Mouse (Mus musculus): Measurements from ENCODE around the gene Dll3.
"Not testable (repeated sequence)": the region's sequence is repeated elsewhere in the genome, so short reads cannot be mapped to it uniquely, and the experiment has no call there.

Gene Dll3

DNA sequence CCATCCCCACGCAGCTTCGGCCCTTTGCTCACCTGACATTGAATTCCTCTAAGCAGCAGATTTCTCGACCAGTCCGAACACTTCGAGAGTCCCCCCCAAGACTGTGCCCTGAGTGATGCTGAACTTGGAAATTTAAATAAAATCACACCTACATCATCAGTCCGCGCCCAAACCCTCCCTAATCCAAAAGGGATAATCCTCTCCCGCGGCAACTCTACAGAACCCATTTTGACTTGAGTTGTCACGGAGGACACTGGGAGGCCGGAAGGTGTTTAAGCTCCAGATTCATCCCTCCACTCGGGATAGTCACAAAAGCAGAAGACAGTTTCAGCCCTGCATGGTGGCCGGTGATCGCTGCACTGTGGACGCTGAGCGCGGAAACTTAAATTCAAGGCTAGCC lies 50.1 kb downstream of the Dll3 start:
- DNase-seq (ENCODE audit: low spot score): no peak

DNA sequence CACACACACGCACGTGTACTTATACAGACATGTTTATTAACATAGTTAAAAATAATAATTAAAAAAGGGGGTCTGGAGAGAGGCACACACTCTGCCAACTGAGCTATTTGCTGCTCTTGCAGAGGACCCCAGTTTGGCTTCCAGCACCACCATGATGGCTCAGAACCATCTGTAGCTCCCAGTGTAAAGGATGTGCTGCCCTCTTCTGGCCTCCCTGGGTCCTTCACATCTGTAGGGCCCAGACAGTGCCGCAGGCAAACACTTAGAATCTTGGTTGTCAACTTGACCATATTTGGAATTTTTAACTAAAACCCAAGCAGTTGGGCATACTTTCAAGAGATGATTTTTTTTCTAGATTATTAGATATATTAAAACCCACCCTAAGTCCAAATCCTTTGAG lies 53.1 kb downstream of the Dll3 start:
- DNase-seq (ENCODE audit: low spot score): no peak

DNA sequence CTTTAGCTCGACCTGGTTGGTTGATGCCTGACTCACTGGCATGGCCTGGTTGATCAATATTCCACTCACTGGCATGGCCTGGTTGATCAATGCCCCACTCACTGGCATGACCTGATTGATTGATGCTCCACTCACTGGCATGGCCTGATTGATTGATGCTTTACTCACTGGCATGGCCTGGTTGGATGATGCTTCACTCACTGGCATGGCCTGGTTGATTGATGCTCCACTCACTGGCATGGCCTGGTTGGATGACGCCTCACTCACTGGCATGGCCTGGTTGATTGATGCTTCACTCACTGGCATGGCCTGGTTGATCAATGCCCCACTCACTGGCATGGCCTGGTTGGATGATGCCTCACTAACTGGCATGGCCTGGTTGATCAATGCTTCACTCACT lies 58.1 kb downstream of the Dll3 start:
- not testable (repeated sequence) for DNase-seq (ENCODE audit: low spot score)
